Mouse (Mus musculus) kidney, postnatal 14 days (tissue): ENCODE measurements around the gene Dnlz.

ENCODE experiments used
- DNase-seq: peaks from one replicate; pipeline ENCODE4 v3.0.0; 2022; ENCODE audit warnings: mixed read lengths

The Dnlz gene

GRCm38 (mm10) chr2:26356678-26357077 lies 4.8 kb upstream of the Dnlz start:
- no peak for DNase-seq

DNA sequence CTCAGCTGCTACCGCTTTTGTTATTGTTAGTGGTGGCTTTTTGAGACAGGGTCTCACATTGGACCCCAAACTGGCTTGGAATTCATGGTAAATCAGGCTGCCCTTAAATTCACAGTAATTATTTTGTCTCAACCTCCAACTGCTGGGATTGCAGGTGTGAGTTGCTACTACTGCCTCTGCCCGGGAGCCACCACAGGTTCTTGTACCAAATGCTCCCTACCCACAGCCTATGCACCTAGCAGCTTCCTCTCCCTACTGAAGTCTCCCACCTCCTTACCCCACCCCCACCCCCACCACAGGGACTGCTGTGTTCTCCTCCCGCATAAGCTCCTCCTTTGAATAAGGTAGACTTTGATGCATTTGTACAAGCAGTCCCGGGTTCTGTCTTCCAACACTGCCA lies 4.3 kb upstream of the Dnlz start:
- no peak for DNase-seq

GRCm38 (mm10) chr2:26354401-26354800 lies 2.5 kb upstream of the Dnlz start:
- DNase-seq = no peak

DNA sequence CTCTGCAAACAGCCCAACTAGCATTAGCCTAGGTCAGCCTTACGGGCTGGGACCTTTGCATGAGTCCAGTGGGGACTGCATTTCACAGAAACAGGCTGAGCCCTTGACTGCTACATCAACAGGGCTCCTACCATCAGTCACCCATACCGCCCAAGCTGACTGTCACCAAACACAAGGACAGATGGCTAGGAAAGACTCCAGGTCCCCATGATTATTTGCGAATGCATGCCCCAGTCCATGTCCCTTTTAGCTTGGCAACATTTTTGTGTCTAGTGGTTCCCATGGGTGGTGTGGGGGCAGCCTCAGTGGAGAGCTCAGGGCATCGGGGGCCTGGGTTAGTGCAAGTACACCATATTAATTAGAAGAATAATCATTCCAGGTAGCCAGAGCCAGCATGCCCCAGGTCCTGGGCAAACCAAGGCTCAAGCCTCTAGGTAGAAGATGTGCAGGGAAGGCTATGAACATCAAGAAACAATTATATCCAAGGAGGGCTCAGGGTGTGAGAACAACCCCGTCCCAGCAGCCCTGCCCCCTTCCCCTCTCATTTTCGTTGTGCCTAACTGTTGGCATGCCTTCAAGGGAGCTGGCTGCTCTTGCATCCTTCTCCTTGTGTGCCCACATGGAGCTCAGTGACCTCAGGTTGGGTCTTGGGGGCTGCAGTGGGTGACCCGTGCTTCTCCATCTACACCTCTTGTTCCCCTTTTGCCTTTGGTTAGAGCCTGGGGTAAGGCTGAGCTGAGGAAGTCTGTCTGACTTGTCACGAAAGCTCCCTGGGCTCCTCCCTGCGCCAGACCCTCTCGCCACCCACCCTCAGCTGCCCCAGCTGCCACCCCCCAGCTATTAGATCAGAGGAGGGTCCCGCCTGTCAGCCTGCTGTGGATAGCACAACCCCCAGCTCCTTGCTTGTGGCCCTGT lies 1.4 kb upstream of the Dnlz start:
- no peak for DNase-seq

DNA sequence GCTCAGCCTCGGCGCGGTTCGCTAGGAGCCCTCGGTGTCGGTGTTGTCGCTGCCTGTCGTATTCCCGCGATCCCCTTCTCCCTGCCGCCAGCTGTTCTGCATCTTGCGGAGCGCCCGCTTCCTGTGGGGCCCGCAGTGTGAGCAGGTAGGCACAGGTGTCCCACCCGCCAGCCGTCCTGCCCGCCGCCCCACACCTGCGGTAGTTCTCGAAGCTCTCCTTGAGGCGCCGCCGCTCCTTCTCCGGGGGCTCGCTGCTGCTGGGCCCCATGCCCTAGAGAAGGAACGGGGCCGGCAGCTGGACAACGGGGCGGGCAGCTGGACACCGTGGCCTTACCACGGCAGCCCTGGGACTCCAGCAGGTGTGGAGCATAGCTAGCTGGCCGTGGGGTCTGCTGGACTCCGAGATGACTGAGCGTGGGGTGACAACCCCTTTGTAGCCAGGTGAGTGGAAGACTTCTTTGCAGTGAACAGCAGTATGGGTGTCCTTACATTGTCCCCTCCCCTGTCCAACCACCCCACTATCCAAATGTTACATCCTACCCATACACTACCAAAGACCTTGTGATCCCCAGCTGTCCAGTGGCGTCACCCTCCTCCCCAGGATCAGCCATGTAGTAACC lies 491 bp upstream of the Dnlz start:
- DNase-seq = no peak

DNA sequence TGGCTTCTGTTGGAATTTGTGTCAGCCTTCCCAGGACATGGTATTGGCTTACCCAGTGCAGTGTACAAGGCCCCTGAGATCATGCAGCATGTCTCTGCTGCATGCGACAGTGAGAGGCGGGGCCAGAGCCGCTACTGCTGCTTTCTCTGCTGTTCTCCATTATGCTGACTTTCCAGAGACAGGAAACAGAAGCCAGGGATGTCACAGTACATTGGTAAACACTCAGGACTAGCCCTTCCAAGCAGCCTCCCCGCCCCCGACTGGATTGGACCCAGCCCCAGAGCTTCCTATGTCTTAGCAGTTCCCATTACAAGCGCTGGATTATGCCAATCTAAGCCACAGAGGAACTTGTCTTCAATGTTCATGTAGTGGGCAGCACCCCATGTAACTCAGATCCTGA lies 3.7 kb downstream of the Dnlz start:
- peak; percentile 77 for DNase-seq

DNA sequence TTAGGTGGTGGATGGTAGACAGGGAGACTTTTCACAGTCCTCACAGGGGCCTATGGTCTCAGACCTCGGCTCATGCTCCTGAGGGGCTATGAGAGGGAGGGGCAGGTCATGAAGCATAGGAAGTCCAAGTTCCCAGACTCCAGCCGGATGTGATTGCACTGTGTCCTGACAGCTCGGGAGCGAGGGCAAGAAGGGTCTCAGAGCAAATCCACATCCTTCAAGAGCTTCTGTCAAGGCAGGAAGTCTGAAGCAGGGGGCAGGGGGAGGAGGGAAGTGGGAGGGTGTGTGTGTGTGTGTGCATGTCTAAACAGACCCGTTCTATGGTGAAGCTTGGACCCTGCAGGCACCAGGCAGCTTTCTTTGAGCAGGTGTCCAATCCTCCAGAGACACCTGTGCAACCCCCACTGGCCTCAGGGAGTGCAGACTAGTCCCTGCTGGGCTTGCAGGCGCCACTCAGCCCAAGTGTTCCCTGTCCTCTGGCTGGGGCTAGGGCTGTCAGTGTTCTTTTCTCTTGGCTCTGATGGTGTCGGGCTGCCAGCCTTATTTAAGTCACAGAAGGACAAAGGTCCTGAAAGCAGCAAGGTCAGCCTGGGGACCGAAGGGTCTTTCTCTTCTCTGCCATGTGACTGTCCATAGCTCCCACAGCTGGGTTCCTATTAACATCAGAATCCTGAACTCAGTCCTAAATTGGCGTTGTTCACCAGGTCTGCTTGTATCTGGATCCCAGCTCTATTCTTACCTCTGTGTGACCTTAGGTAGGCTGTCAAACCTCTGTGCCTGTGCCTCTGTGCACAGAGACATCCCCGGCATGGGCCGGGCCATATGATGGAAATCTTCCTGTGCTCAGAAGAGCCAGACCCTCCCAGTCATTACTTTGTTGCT lies 9.1 kb downstream of the Dnlz start:
- peak; percentile 83 for DNase-seq

DNA sequence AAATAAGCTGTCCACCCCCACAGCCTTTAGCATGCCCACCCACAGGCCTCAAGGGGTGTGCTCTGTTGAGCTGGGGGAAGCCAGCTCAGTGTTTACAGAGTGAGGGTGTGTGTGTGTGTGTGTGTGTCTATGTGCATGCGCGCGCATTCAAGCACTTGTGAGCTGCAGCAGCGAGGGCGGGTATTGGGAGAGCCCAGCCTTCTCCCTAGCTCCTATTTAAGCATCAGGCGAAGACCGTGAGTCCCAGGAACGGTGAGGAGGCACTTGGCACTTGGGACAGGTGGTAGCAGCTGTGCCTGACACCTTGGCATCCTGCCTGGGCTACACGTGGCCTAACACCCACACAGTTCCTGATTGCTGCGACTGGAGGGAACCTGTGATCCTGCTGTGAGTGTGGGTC lies 9.9 kb downstream of the Dnlz start:
- peak; percentile 72 for DNase-seq

DNA sequence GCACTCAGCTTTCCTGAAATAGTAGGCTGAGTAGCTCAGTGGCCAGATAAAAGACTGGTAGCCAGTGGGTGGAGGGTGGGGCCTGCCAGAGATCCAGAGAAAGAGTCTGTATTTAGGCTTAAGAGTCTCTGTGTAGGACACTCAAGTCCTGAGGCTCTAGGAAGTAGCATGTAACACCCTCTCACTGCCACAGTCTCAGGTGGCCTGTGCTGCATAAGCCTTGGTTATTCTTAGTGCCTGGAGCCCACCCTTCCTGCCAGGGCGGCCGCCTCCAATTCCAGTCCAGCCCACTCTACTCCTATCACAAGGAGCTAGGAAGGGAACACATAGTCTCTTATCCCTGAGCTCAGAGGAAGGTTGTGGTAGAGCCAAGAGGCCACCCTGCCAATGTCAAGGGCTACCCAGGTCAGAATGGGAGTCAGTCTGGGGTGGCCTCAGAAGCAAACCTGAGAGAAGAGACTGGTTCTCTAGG lies 10.4 kb downstream of the Dnlz start:
- DNase-seq = peak; percentile 49

DNA sequence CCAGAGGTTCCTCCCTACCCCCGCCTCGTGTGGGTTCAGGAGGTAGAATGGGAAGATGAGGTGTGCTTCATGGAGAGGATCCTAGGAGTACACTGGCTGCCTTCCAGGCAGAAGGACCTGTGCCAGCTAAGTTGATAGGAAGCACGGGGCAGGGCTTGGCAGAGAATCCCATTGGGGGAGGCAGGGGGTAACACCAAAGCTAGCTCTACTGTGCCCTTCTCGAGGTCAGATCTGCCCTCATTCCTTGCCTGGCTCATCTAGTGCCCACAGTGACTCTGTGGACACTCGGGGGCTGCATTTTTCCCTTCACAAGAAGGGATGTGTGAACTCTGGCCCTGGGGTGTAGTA lies 12.7 kb downstream of the Dnlz start:
- peak; percentile 58 for DNase-seq

GRCm38 (mm10) chr2:26338302-26339203 lies 13.4 kb downstream of the Dnlz start:
- DNase-seq = no peak

GRCm38 (mm10) chr2:26330702-26331101 lies 21.2 kb downstream of the Dnlz start:
- no peak for DNase-seq

DNA sequence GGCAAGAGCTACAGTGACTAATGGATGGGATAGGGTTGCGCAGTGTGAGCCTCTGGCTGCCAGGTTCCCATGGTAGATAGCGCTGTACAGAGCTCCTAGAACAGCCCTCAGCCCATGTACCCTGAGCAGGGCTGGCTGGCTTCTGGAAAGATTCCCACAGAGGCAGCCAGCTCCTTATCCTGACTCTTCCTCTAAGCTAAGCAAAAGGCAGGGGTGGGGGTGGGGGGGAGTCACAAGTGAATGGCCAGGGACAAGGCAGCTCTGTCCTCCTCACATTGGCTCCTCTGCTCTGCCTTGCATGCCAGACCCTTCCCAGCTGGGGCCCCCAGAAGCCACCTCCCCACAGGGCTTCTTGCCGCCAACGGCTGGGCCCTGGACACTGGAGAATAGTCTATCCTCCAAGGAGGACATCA lies 21.8 kb downstream of the Dnlz start:
- no peak for DNase-seq

DNA sequence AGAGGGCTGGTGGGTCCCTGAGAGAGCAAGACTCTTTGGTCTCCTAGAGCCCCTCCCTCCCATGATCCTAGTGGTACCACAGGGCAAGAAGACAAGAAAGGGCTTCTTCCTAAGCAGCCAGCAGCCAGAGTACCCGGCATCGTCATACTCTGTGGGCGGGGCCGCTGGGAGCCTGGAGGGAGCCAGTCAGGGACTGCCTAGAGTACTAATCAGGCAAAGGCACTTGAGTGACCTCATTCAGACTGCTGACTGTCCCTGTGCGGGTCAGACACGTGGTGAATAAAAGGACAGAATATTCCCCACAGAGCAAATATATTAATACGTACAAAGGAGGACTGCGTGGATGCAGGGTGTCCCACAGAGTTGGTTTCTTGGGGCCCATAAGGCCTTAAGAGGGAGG lies 22.5 kb downstream of the Dnlz start:
- peak; percentile 6 for DNase-seq

GRCm38 (mm10) chr2:26327852-26328251 lies 24.1 kb downstream of the Dnlz start:
- peak; percentile 17 for DNase-seq

DNA sequence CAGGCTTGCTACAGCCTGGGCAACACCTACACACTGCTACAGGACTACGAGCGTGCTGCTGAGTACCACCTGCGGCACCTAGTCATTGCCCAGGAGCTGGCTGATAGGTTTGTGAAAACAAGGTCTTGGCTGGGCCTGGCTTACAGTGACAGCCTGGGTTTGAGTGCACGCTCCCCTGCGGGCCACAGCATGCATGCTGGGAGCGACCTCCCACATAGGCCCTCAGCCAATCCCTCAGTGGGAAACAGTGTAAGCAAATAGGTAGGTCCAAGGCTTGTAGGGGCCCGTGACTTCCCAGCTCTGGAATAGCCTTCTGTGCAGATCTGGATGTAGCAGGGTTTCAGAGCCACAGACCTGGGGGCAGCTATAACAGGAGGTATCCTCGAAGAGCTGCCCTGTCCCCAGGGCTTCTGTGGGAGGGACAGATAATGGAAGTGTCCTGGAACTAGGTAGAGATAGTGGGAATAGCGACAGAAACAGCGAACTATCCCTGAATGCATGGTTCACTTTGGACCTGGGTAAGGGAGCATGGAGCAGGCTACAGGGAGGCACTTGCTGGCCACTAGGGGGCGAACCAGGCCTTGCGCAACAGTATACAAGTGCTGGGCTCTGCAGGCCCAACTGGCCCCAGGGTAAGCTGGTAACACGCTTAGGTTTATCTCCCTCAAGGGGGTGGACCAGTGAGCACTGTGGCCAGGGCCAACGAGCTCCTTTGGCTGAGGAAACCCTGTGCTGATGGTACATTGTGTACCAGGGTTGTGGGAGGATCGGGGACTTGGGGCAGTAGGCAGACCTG lies 26.3 kb downstream of the Dnlz start:
- peak; percentile 66 for DNase-seq

DNA sequence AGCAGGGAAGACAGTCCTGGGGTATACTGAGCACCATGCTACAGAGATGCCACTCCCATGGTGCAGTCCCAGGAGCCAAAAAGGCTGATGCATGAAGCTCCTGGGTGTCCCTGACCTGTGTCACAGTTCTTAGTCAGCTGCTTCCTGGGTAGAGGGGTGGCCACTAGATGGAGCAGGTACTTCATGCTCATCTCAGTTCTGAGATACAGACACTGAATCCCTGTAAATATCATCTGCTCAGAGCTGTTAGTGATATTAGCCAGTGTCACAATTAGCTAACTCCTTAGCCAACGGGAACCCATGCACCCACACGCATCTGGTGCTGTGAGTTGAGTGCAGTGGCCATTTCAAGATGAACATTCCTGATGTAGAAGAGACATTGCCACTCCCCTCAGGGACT lies 27.0 kb downstream of the Dnlz start:
- peak; percentile 51 for DNase-seq

DNA sequence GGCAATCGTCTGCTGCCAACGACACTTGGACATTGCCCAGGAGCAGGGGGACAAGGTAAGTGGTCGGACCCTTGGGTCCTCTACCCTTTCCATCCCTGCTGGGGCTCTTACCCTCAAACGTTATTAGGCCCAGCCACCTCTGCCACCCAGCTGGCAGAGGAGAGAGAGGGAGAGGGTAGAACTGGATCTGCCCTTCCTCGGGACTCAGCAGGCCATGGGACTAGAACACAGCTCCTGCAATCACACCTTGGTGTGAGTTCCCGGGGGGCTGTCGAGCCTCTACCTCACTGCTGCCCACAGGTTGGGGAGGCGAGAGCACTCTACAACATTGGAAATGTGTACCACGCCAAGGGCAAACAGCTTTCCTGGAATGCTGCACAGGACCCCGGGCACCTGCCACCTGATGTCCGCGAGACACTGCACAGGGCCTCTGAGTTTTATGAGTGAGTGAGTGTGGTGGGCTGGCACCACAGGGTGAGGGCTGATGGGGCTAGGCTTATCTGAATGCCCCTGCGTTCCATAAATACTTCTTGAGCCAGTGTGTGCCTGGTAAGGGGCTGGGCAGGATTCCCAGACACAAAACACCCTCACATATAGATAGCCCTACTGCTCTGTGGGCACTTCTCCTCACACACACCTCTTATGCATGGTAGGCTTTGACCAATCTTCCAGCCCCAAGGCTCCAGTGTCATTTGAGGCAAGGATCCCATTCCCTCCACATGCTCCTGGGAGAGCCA lies 28.2 kb downstream of the Dnlz start:
- no peak for DNase-seq

- no peak for DNase-seq
These were observed 31.4 kb downstream of the Dnlz start for GRCm38 (mm10) chr2:26320245-26321185.
